Mouse (Mus musculus) liver, postnatal 0 days (tissue): Measurements from ENCODE around the gene Mad1l1.

Source experiments
- CTCF ChIP-seq: sonication (generic); IDR thresholded peaks from 2 replicates; pipeline ENCODE4 v1.5.1; 2016; ENCODE audit warnings: antibody characterized with exemption, low read depth
- EP300 ChIP-seq: IDR thresholded peaks from 2 replicates; pipeline ENCODE4 v1.6.1; 2016; ENCODE audit warnings: antibody characterized with exemption, low read depth, mild to moderate bottlenecking

DNA sequence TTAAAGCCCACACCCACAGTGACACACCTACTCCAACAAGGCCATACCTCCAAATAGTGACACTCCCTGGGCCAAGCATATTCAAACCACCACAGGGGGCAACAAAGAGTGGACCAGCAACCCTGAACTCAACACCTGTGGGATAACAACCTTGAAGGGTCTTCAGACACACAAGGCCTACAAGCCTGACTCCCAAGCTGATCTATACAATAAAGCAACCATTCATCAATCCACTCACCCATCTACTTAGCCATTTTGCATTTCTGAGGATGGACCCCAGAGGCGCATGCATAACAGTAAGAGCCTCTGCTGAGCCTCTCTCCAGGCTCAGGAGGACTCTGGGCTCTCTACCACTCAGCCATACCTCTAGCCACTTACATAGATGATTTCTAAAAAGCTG lies 304.5 kb downstream of the Mad1l1 start:
- no peak for TF ChIP-seq CTCF
- TF ChIP-seq EP300: no peak
